Mouse (Mus musculus) liver, postnatal 0 days (tissue): ENCODE data around the gene Rbp3. TPM values are rescaled to one million over a fixed set of nuclear protein-coding genes. Genes with fewer than 3 reads are reported as not detected.
A peak's percentile ranks its signal among the peaks of the same experiment; 100 is the strongest.

ENCODE experiments used
- ATAC-seq: fragments of 200-750 bp; cut with Nextera tagmentation; 2 replicates; pipeline ENCODE4 v1.8.0; 2017; ENCODE audit warnings: mild to moderate bottlenecking, moderate library complexity
- DNase-seq: peaks from one replicate; pipeline ENCODE4 v3.0.0-alpha.2; 2016
- H3K27ac ChIP-seq: fragments of 300-500 bp; sonication (generic); 2 replicates; pipeline ENCODE4 v1.5.1; 2014; ENCODE audit warnings: antibody characterized with exemption, moderate library complexity, mild to moderate bottlenecking, low read depth
- H3K27me3 ChIP-seq: fragments of 300-500 bp; sonication (generic); 2 replicates; pipeline ENCODE4 v1.6.1; 2014; ENCODE audit warnings: low read length, control low read depth, mixed read lengths; ENCODE audit not compliant: insufficient read depth
- H3K36me3 ChIP-seq: fragments of 300-500 bp; sonication (generic); replicated peaks from 2 replicates; pipeline ENCODE4 v1.6.1; 2014; ENCODE audit warnings: mild to moderate bottlenecking, control low read depth, low read length, moderate library complexity, mixed read lengths; ENCODE audit not compliant: insufficient read depth
- H3K4me1 ChIP-seq: fragments of 300-500 bp; sonication (generic); 2 replicates; pipeline ENCODE4 v1.6.1; 2014; ENCODE audit warnings: antibody characterized with exemption, mild to moderate bottlenecking, control low read depth; ENCODE audit not compliant: insufficient read depth
- H3K4me2 ChIP-seq: fragments of 300-500 bp; sonication (generic); 2 replicates; pipeline ENCODE4 v1.6.1; 2014; ENCODE audit warnings: low read depth, mild to moderate bottlenecking, low read length, moderate library complexity, mixed read lengths
- H3K4me3 ChIP-seq: fragments of 300-500 bp; sonication (generic); 2 replicates; pipeline ENCODE4 v1.5.1; 2014; ENCODE audit warnings: low read depth, low read length
- H3K9ac ChIP-seq: fragments of 300-500 bp; sonication (generic); replicated peaks from 2 replicates; pipeline ENCODE4 v1.6.1; 2014; ENCODE audit warnings: mild to moderate bottlenecking, moderate library complexity
- H3K9me3 ChIP-seq: fragments of 300-500 bp; sonication (generic); 2 replicates; pipeline ENCODE4 v1.6.1; 2016; ENCODE audit warnings: mild to moderate bottlenecking, control low read depth, low read length, mixed read lengths
- CTCF ChIP-seq: sonication (generic); IDR thresholded peaks from 2 replicates; pipeline ENCODE4 v1.5.1; 2016; ENCODE audit warnings: antibody characterized with exemption, low read depth
- EP300 ChIP-seq: IDR thresholded peaks from 2 replicates; pipeline ENCODE4 v1.6.1; 2016; ENCODE audit warnings: antibody characterized with exemption, low read depth, mild to moderate bottlenecking
- WGBS: fragments of 180-500 bp; shearing (Covaris S2); extraction: QIAGEN DNeasy Blood & Tissue Kit; methylation state at CpG from one replicate; pipeline ENCODE4 v1.1.7; 2014; ENCODE audit not compliant: insufficient replicate concordance; 5-methylcytosine and 5-hydroxymethylcytosine counted together
- polyA plus RNA-seq: library from polyadenylated mRNA; unstranded; fragments of >200 nt; fragmentation: Nextera tagmentation; extraction: Ambion mirVana; gene quantifications from 2 replicates; pipeline ENCODE4 v1.2.1, GENCODE M21; 2015

Rbp3 gene
- polyA plus RNA-seq, 1 experiment from 2014 or later = 0.05 TPM

GRCm38 (mm10) chr14:33942222-33942621 lies 11.6 kb upstream of the Rbp3 start:
- no peaks in the 10 kb centered on the region for H3K9me3 ChIP-seq
- no peak for DNase-seq
- no peak for ATAC-seq
- H3K4me3 ChIP-seq = peak overlapping the region; percentile 15; the same call in 1 of the 2 replicates
- H3K27ac ChIP-seq = no peak overlapping the region
- H3K27me3 ChIP-seq = no peaks in the 10 kb centered on the region
- H3K36me3 ChIP-seq = no peaks in the 10 kb centered on the region
- H3K4me2 ChIP-seq = no peak overlapping the region
- WGBS = 61% methylated on average over 5 of the region's 5 CpGs
- TF ChIP-seq CTCF (no peak), EP300 (no peak)
- H3K4me1 ChIP-seq = no peaks in the 10 kb centered on the region
- H3K9ac ChIP-seq = no peak overlapping the region

- Histone ChIP-seq H3K9me3 (no peaks in the 10 kb centered on the region), H3K27ac (no peak overlapping the region), H3K27me3 (no peaks in the 10 kb centered on the region), H3K36me3 (no peaks in the 10 kb centered on the region), H3K4me1 (no peaks in the 10 kb centered on the region), H3K4me3 (no peak overlapping the region), H3K9ac (no peak overlapping the region), H3K4me2 (no peak overlapping the region)
- ATAC-seq = no peak
- WGBS = 60% methylated on average over 6 of the region's 6 CpGs
- TF ChIP-seq CTCF (no peak), EP300 (no peak)
- no peak for DNase-seq
These were observed 7.7 kb upstream of the Rbp3 start for GRCm38 (mm10) chr14:33946125-33946524.

DNA sequence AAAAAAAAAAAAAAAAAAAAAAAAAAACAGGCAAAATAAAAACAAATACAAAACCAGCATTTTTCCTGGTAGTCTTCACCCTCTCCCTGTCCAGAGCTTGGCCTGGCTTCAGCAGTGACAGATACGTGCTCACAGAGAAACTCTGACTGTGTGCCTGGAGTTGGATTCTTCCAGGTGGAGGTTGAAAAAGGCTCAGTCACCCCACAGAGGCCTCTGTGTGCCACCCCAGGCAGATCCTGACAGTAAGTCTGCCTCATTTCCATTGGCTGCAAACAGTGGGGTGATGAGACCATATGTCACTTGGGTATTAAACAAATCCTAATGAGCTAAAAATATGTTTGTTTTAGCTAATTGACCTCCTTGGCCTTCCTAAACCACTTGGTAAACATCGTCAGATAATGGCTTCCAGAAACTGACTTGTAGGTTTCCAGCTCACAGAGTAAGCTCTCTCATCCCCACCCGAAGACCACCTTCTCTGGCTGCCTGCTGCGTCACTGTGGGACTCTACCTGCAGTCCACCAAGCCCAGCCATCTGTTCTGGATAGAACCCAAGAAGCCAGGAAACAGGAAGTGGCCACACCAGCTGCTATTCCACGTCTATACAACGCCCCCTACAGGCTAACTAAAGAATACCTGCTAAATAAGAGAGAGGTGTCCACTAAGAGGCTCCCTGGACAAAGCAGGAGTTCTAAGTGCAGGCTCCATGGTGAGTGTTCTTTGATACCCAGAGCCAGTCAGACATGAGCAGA lies 1.4 kb upstream of the Rbp3 start:
- Histone ChIP-seq H3K36me3 (no peaks in the 10 kb centered on the region), H3K4me1 (no peaks in the 10 kb centered on the region), H3K9ac (no peak overlapping the region), H3K27me3 (no peaks in the 10 kb centered on the region), H3K4me3 (no peak overlapping the region), H3K9me3 (no peaks in the 10 kb centered on the region), H3K4me2 (no peak overlapping the region), H3K27ac (no peak overlapping the region)
- no peak for DNase-seq
- ATAC-seq = no peak
- 45% methylated on average over 6 of the region's 6 CpGs for WGBS
- TF ChIP-seq EP300 = no peak
- peak; percentile 19; the same call in 1 of the 2 replicates for TF ChIP-seq CTCF

DNA sequence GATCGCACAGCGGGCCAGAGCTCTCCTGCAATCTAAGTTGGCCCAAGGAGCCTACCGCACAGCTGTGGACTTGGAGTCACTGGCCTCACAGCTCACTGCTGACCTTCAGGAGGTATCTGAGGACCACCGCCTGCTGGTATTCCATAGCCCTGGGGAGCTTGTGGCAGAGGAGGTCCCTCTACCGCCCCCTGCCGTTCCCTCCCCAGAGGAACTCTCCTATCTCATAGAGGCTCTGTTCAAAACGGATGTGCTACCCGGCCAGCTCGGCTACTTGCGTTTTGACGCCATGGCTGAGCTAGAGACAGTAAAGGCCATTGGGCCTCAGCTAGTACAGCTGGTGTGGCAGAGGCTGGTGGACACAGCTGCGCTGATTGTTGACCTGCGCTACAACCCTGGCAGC lies 2.3 kb downstream of the Rbp3 start:
- Histone ChIP-seq H3K9me3 (no peaks in the 10 kb centered on the region), H3K27me3 (no peaks in the 10 kb centered on the region), H3K4me3 (no peak overlapping the region), H3K4me2 (no peak overlapping the region), H3K9ac (no peak overlapping the region), H3K4me1 (no peaks in the 10 kb centered on the region), H3K27ac (no peak overlapping the region), H3K36me3 (no peaks in the 10 kb centered on the region)
- DNase-seq = peak; percentile 12
- 69% methylated on average over 13 of the region's 13 CpGs for WGBS
- no peak for TF ChIP-seq CTCF
- no peak for TF ChIP-seq EP300
- no peak for ATAC-seq

DNA sequence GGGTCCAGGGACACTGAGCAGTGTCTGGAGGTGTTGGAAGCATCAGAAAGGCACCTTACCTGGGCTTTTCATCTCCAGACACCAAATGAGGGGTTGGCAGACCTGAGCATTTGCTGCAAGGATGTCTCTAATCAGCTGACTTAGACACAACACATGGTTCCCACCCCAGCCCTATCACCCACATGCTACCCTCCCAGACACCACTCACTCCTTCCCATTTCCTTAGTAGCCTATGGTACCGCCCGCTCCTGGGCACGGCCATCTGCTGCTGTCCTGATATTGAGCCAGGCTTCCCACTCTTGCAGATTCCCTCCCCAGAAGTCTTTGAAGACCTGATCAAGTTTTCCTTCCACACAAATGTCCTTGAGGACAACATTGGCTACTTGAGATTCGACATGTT lies 4.4 kb downstream of the Rbp3 start:
- H3K4me3 ChIP-seq = no peak overlapping the region
- H3K4me2 ChIP-seq = no peak overlapping the region
- ATAC-seq (no peak), DNase-seq (no peak)
- WGBS = 77% methylated on average over 4 of the region's 4 CpGs
- no peaks in the 10 kb centered on the region for H3K27me3 ChIP-seq
- TF ChIP-seq CTCF (no peak), EP300 (no peak)
- H3K9ac ChIP-seq = no peak overlapping the region
- H3K9me3 ChIP-seq = no peaks in the 10 kb centered on the region
- H3K4me1 ChIP-seq = no peaks in the 10 kb centered on the region
- H3K27ac ChIP-seq = no peak overlapping the region
- no peaks in the 10 kb centered on the region for H3K36me3 ChIP-seq

DNA sequence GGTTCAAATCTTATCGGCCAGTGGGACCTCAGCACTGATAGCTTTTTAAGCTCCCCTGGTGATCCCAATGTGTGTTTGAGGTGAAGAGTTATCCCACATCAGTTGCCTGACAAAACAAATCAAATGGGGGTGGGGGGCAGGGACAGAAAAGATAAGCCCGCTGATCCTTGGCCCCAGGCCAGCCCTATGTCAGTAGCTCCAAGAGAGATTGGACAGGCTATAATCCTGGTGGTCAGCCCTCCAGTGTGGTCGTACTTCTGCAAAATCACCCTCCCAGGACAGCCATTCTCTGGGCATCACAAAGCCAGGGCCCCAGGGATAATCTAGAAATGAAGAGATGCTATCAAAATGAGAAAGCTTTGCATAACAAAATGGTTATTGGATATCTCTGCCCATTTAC lies 5.0 kb downstream of the Rbp3 start:
- WGBS = 47% methylated on average over 3 of the region's 3 CpGs
- TF ChIP-seq CTCF (no peak), EP300 (no peak)
- DNase-seq (no peak), ATAC-seq (no peak)
- H3K36me3 ChIP-seq = no peaks in the 10 kb centered on the region
- no peak overlapping the region for H3K9ac ChIP-seq
- no peaks in the 10 kb centered on the region for H3K27me3 ChIP-seq
- H3K9me3 ChIP-seq = no peaks in the 10 kb centered on the region
- H3K4me1 ChIP-seq = no peaks in the 10 kb centered on the region
- H3K27ac ChIP-seq = no peak overlapping the region
- no peak overlapping the region for H3K4me2 ChIP-seq
- no peak overlapping the region for H3K4me3 ChIP-seq

DNA sequence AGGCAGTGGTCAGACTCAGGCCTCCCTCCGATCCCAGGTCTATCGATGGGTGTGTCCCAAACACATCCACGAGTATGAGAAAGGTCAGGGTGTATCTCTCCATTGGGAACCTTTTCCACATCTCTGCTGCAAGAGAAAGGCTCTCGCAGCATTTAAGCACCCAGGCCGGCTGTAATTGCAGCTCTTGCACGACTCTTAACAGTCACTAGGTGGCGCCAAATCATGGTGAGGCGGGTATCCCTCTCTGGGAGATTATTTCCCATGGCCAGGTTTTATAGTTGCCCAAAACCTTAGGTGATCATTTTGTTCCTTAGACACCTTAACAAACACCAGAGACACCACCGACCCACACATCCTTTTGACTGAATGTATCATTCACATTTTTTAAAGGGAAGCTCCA lies 5.5 kb downstream of the Rbp3 start:
- no peak overlapping the region for H3K4me2 ChIP-seq
- TF ChIP-seq CTCF = peak; percentile 73
- no peak for TF ChIP-seq EP300
- peak; percentile 34 for DNase-seq
- no peaks in the 10 kb centered on the region for H3K27me3 ChIP-seq
- no peaks in the 10 kb centered on the region for H3K36me3 ChIP-seq
- no peak for ATAC-seq
- no peak overlapping the region for H3K4me3 ChIP-seq
- H3K9ac ChIP-seq = no peak overlapping the region
- WGBS = 9% methylated on average over 9 of the region's 9 CpGs
- no peaks in the 10 kb centered on the region for H3K9me3 ChIP-seq
- no peaks in the 10 kb centered on the region for H3K4me1 ChIP-seq
- no peak overlapping the region for H3K27ac ChIP-seq
